Mouse (Mus musculus): ENCODE data around the gene Tbc1d30.

The Tbc1d30 gene

GRCm38 (mm10) chr10:121314186-121314585, 36.9 kb downstream of the Tbc1d30 start:
- no peak for DNase-seq (ENCODE audit: low read depth, low spot score)

- DNase-seq (ENCODE audit: low read depth, low spot score): no peak
These were observed 38.0 kb downstream of the Tbc1d30 start for GRCm38 (mm10) chr10:121313049-121313448.

GRCm38 (mm10) chr10:121310511-121311221, 40.4 kb downstream of the Tbc1d30 start:
- peak; percentile 82 for DNase-seq (ENCODE audit: low read depth, low spot score)

- DNase-seq (ENCODE audit: low read depth, low spot score): no peak
These were observed 41.1 kb downstream of the Tbc1d30 start for GRCm38 (mm10) chr10:121309801-121310510.

- no peak for DNase-seq (ENCODE audit: low read depth, low spot score)
These were observed 41.9 kb downstream of the Tbc1d30 start for GRCm38 (mm10) chr10:121309123-121309655.

GRCm38 (mm10) chr10:121305441-121305840, 45.6 kb downstream of the Tbc1d30 start:
- DNase-seq (ENCODE audit: low read depth, low spot score): no peak

- DNase-seq (ENCODE audit: low read depth, low spot score): no peak
These were observed 47.5 kb downstream of the Tbc1d30 start for GRCm38 (mm10) chr10:121303559-121303958.

GRCm38 (mm10) chr10:121301868-121302267, 49.2 kb downstream of the Tbc1d30 start:
- no peak for DNase-seq (ENCODE audit: low read depth, low spot score)

- DNase-seq (ENCODE audit: low read depth, low spot score): no peak
These were observed 50.4 kb downstream of the Tbc1d30 start for GRCm38 (mm10) chr10:121300659-121301058.

GRCm38 (mm10) chr10:121297054-121297701, 53.9 kb downstream of the Tbc1d30 start:
- DNase-seq (ENCODE audit: low read depth, low spot score): no peak

- DNase-seq (ENCODE audit: low read depth, low spot score): no peak
These were observed 56.6 kb downstream of the Tbc1d30 start for GRCm38 (mm10) chr10:121294471-121294870.

- DNase-seq (ENCODE audit: low read depth, low spot score): no peak
These were observed 57.2 kb downstream of the Tbc1d30 start for GRCm38 (mm10) chr10:121293829-121294228.

- no peak for DNase-seq (ENCODE audit: low read depth, low spot score)
These were observed 59.7 kb downstream of the Tbc1d30 start for GRCm38 (mm10) chr10:121291272-121291917.

- no peak for DNase-seq (ENCODE audit: low read depth, low spot score)
These were observed 60.4 kb downstream of the Tbc1d30 start for GRCm38 (mm10) chr10:121290682-121291078.

GRCm38 (mm10) chr10:121289970-121290681, 61.0 kb downstream of the Tbc1d30 start:
- DNase-seq (ENCODE audit: low read depth, low spot score): no peak

GRCm38 (mm10) chr10:121282926-121283325, 68.2 kb downstream of the Tbc1d30 start:
- no peak for DNase-seq (ENCODE audit: low read depth, low spot score)

- no peak for DNase-seq (ENCODE audit: low read depth, low spot score)
These were observed 68.6 kb downstream of the Tbc1d30 start for GRCm38 (mm10) chr10:121282436-121282835.

- no peak for DNase-seq (ENCODE audit: low read depth, low spot score)
These were observed 70.1 kb downstream of the Tbc1d30 start for GRCm38 (mm10) chr10:121280943-121281342.

GRCm38 (mm10) chr10:121277022-121277471, 74.0 kb downstream of the Tbc1d30 start:
- DNase-seq (ENCODE audit: low read depth, low spot score): no peak

GRCm38 (mm10) chr10:121274964-121275363, 76.1 kb downstream of the Tbc1d30 start:
- DNase-seq (ENCODE audit: low read depth, low spot score): no peak

- DNase-seq (ENCODE audit: low read depth, low spot score): no peak
These were observed 80.1 kb downstream of the Tbc1d30 start for GRCm38 (mm10) chr10:121271002-121271401.
